Mouse (Mus musculus): ENCODE measurements around the gene Dnajb14. TPM values are rescaled to one million over a fixed set of nuclear protein-coding genes. Genes with fewer than 3 reads are reported as not detected.
"Not testable (repeated sequence)": the region's sequence is repeated elsewhere in the genome, so short reads cannot be mapped to it uniquely, and the experiment has no call there.

Dnajb14 gene
- polyA plus RNA-seq, 1 experiment from 2014 or later = 12.9 TPM

- no peak overlapping the region for H3K4me3 ChIP-seq
- no peak for ATAC-seq (replicated peaks)
- no peak overlapping the region for H3K27ac ChIP-seq (replicated peaks)
- WGBS = 86% methylated on average over 4 of the region's 4 CpGs
- no peaks in the 10 kb centered on the region for H3K9me3 ChIP-seq
- H3K9ac ChIP-seq (replicated peaks) = no peak overlapping the region
- H3K36me3 ChIP-seq = no peaks in the 10 kb centered on the region
- no peaks in the 10 kb centered on the region for H3K27me3 ChIP-seq
- H3K4me2 ChIP-seq (replicated peaks) = no peak overlapping the region
- H3K4me1 ChIP-seq = no peaks in the 10 kb centered on the region
Measured at GRCm38 (mm10) chr3:137947525-137947924, 80.0 kb downstream of the Dnajb14 start.

DNA sequence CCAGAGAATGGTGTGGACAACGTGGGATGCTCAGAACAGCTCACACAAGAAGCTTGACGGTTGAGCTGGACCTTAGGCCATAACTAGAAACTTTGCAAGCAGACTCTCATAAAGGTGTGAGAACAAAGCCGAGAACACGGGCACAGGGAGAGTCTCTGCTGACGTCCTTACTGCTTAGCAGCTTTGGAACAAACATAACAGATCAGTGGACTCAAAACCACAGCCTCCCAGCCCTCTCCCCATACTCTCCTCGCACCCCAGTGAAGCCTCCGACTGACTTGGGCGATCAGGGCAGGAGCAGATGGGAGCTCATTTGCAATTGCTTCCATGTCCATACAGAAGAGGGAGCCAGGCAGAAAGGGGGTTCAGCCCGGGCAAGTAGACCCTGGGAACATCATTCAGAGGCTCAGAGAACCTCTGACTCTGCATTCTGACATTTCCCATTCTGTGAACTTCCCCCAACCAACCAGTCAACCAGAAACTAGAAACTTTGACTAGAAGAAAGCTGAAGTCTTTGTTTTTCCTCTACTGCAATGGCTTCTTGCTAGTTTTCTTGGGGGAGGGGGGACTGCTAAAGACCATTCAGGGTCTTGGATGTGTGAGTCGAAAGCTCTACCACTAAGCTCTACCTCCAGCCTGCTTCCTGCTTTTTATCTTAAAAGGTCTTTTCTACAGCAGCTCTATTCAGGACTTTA is 82.9 kb downstream of the Dnajb14 start:
- 83% methylated on average over 10 of the region's 10 CpGs for WGBS
- H3K4me3 ChIP-seq = no peak overlapping the region
- ATAC-seq (replicated peaks) = no peak
- H3K36me3 ChIP-seq = no peaks in the 10 kb centered on the region
- no peaks in the 10 kb centered on the region for H3K27me3 ChIP-seq
- no peak overlapping the region for H3K27ac ChIP-seq (replicated peaks)
- no peak overlapping the region for H3K9ac ChIP-seq (replicated peaks)
- no peaks in the 10 kb centered on the region for H3K9me3 ChIP-seq
- peaks cover 6% of the 10 kb centered on the region for H3K4me1 ChIP-seq
- H3K4me2 ChIP-seq (replicated peaks) = no peak overlapping the region

GRCm38 (mm10) chr3:137951302-137951701 is 83.8 kb downstream of the Dnajb14 start:
- not testable (repeated sequence) for ATAC-seq (replicated peaks); H3K4me1 ChIP-seq; H3K27me3 ChIP-seq; H3K9me3 ChIP-seq; H3K4me3 ChIP-seq; H3K27ac ChIP-seq (replicated peaks); H3K36me3 ChIP-seq; H3K4me2 ChIP-seq (replicated peaks); H3K9ac ChIP-seq (replicated peaks)
- WGBS = 92% methylated on average over 3 of the region's 3 CpGs

DNA sequence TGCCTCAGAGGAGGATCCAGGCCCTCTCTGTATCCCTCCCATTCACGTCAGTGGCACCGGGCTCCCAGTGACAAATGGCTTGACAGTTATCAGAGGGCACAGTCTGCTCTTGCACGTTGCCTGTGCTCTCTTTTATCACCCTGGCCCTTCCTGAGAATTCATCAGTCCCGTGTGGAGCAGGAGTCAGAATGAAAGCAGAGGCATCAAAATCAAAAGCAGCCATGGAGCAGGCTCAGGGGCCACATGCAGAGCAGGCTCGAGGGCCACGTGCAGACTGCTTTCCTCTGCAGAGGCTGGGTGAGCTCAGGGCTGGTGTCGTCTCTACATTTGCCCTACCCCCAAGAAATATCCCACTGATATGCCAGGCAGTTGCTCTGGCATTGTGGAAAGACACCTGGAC is 84.3 kb downstream of the Dnajb14 start:
- H3K4me3 ChIP-seq = no peak overlapping the region
- H3K36me3 ChIP-seq = no peaks in the 10 kb centered on the region
- H3K4me1 ChIP-seq = peaks cover 10% of the 10 kb centered on the region
- H3K27ac ChIP-seq (replicated peaks) = no peak overlapping the region
- 55% methylated on average over 7 of the region's 7 CpGs for WGBS
- ATAC-seq (replicated peaks) = no peak
- H3K9ac ChIP-seq (replicated peaks) = no peak overlapping the region
- H3K27me3 ChIP-seq = no peaks in the 10 kb centered on the region
- no peaks in the 10 kb centered on the region for H3K9me3 ChIP-seq
- H3K4me2 ChIP-seq (replicated peaks) = no peak overlapping the region

GRCm38 (mm10) chr3:137952225-137952913 is 84.9 kb downstream of the Dnajb14 start:
- Histone ChIP-seq H3K36me3 (no peaks in the 10 kb centered on the region), H3K27ac (replicated peaks) (peak overlapping the region; percentile 55), H3K4me1 (peaks cover 10% of the 10 kb centered on the region), H3K4me2 (replicated peaks) (no peak overlapping the region), H3K4me3 (no peak overlapping the region), H3K27me3 (no peaks in the 10 kb centered on the region), H3K9me3 (no peaks in the 10 kb centered on the region), H3K9ac (replicated peaks) (no peak overlapping the region)
- 84% methylated on average over 4 of the region's 4 CpGs for WGBS
- ATAC-seq (replicated peaks) = peak; percentile 57

GRCm38 (mm10) chr3:137952914-137953880 is 85.7 kb downstream of the Dnajb14 start:
- 72% methylated on average over 14 of the region's 14 CpGs for WGBS
- Histone ChIP-seq H3K27me3 (no peaks in the 10 kb centered on the region), H3K9me3 (no peaks in the 10 kb centered on the region), H3K4me2 (replicated peaks) (no peak overlapping the region), H3K4me3 (no peak overlapping the region), H3K27ac (replicated peaks) (peak overlapping the region; percentile 55), H3K36me3 (no peaks in the 10 kb centered on the region), H3K9ac (replicated peaks) (no peak overlapping the region), H3K4me1 (peaks cover 10% of the 10 kb centered on the region)
- peak; percentile 92 for ATAC-seq (replicated peaks)

- H3K9ac ChIP-seq (replicated peaks) = no peak overlapping the region
- no peak for ATAC-seq (replicated peaks)
- no peaks in the 10 kb centered on the region for H3K27me3 ChIP-seq
- H3K36me3 ChIP-seq = no peaks in the 10 kb centered on the region
- H3K27ac ChIP-seq (replicated peaks) = no peak overlapping the region
- 70% methylated on average over 23 of the region's 23 CpGs for WGBS
- H3K9me3 ChIP-seq = no peaks in the 10 kb centered on the region
- H3K4me2 ChIP-seq (replicated peaks) = no peak overlapping the region
- H3K4me1 ChIP-seq = peaks cover 10% of the 10 kb centered on the region
- no peak overlapping the region for H3K4me3 ChIP-seq
Measured at GRCm38 (mm10) chr3:137954256-137954916, 86.9 kb downstream of the Dnajb14 start.

DNA sequence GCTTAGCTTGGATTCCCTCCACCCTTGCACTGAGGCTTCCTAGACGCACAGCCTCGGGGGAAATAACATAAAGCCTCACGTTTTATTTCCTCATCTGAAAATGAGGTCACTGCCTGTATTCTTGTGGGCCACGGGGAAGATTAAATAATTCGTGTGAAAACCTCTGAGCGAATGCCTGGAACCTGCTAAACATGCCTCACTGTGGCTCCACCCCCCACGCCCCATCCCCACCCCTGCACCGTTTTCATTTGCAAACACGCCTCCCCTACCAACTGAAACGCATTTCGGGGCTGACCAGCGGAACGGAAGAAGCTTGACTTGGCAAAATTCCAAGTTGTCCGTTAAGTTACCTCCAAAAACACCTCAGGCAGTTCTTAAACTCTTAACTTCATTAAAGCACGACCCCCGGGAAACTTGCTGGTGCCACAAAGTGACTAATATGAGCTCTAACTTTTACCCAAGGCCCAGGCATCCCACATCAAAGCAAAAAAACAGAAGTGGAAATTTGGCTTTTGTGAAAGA is 88.1 kb downstream of the Dnajb14 start:
- ATAC-seq (replicated peaks) = no peak

DNA sequence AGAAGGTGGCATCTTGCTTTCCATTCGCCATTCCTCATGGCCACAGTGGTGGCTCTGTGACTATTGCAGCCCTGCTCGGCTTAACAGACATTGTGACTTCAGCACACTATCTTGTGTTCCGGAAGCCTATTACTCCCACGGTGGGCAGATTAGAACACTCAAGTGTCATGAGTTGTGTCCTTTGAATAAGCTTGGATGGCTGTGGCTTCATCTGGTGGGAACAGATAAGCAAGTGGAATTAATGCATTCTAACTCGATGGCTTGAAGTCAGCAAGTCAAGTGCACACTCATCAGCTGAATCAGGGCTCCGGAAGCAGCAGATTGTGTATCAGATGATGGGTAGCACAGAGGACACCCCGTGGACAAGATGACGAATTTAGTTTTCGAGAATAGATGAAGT is 90.4 kb downstream of the Dnajb14 start:
- no peaks in the 10 kb centered on the region for H3K27me3 ChIP-seq
- H3K9me3 ChIP-seq = no peaks in the 10 kb centered on the region
- peaks cover 7% of the 10 kb centered on the region for H3K4me1 ChIP-seq
- H3K9ac ChIP-seq (replicated peaks) = no peak overlapping the region
- H3K4me2 ChIP-seq (replicated peaks) = no peak overlapping the region
- no peak overlapping the region for H3K27ac ChIP-seq (replicated peaks)
- no peak for ATAC-seq (replicated peaks)
- H3K36me3 ChIP-seq = no peaks in the 10 kb centered on the region
- H3K4me3 ChIP-seq = no peak overlapping the region
- 92% methylated on average over 9 of the region's 9 CpGs for WGBS

More for the DNA sequence above, 88.1 kb downstream of the Dnajb14 start:
- Histone ChIP-seq H3K9ac (replicated peaks) (no peak overlapping the region), H3K4me1 (peaks cover 10% of the 10 kb centered on the region), H3K27me3 (no peaks in the 10 kb centered on the region), H3K36me3 (no peaks in the 10 kb centered on the region), H3K4me2 (replicated peaks) (peak overlapping the region; percentile 29), H3K9me3 (no peaks in the 10 kb centered on the region), H3K4me3 (no peak overlapping the region), H3K27ac (replicated peaks) (no peak overlapping the region)
- WGBS = 25% methylated on average over 16 of the region's 16 CpGs

- Histone ChIP-seq H3K9me3 (no peaks in the 10 kb centered on the region), H3K9ac (replicated peaks) (no peak overlapping the region), H3K4me2 (replicated peaks) (no peak overlapping the region), H3K4me3 (no peak overlapping the region), H3K36me3 (no peaks in the 10 kb centered on the region), H3K4me1 (peaks cover 4% of the 10 kb centered on the region), H3K27ac (replicated peaks) (no peak overlapping the region), H3K27me3 (no peaks in the 10 kb centered on the region)
- no peak for ATAC-seq (replicated peaks)
- 96% methylated on average over 4 of the region's 4 CpGs for WGBS
Measured at GRCm38 (mm10) chr3:137958352-137958751, 90.9 kb downstream of the Dnajb14 start.

DNA sequence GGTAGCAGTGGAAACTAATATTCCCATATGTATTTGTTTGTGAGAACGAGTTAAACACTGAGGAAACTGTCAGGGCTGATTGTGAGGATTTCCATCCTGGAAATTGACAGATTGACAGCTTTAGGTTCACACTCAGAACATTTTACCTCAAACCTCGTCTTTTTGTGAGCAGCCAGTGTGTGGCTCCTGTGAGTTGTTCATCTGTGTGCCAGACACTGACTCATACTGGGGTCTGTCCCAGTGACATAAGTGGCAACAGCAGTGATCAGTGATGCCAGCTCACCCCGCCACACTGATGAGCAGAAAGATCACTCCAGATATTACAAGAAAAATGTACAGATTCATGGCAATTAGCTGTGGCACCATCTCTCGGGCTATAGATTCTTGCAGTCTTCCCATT is 92.0 kb downstream of the Dnajb14 start:
- Histone ChIP-seq H3K9me3 (no peaks in the 10 kb centered on the region), H3K9ac (replicated peaks) (no peak overlapping the region), H3K4me2 (replicated peaks) (no peak overlapping the region), H3K27me3 (no peaks in the 10 kb centered on the region), H3K27ac (replicated peaks) (no peak overlapping the region), H3K4me3 (no peak overlapping the region), H3K36me3 (no peaks in the 10 kb centered on the region), H3K4me1 (peaks cover 4% of the 10 kb centered on the region)
- ATAC-seq (replicated peaks) = no peak
- WGBS = 68% methylated on average over 4 of the region's 4 CpGs
